Mouse (Mus musculus) heart, postnatal 0 days (tissue): Measurements from ENCODE around the gene Sos1. TPM values are rescaled to one million over a fixed set of nuclear protein-coding genes. Genes with fewer than 3 reads are reported as not detected.
A peak's percentile ranks its signal among the peaks of the same experiment; 100 is the strongest.
"Not testable (repeated sequence)": the region's sequence is repeated elsewhere in the genome, so short reads cannot be mapped to it uniquely, and the experiment has no call there.

Experiments used
- ATAC-seq: fragments of 200-750 bp; cut with Nextera tagmentation; 2 replicates; pipeline ENCODE4 v1.8.0; 2017; ENCODE audit warnings: low read depth, moderate number of reproducible peaks, moderate library complexity; ENCODE audit not compliant: insufficient read depth
- DNase-seq: peaks from one replicate; pipeline ENCODE4 v3.0.0-alpha.2; 2016; ENCODE audit warnings: low spot score
- H3K27ac ChIP-seq: fragments of 300-500 bp; sonication (generic); 2 replicates; pipeline ENCODE4 v1.5.1; 2014; ENCODE audit warnings: low read depth, mild to moderate bottlenecking
- H3K27me3 ChIP-seq: fragments of 300-500 bp; sonication (generic); 2 replicates; pipeline ENCODE4 v1.6.1; 2014; ENCODE audit warnings: low read length, mixed read lengths; ENCODE audit not compliant: control insufficient read depth, insufficient read depth
- H3K36me3 ChIP-seq: fragments of 300-500 bp; sonication (generic); replicated peaks from 2 replicates; pipeline ENCODE4 v1.6.1; 2014; ENCODE audit warnings: low read length, mixed read lengths; ENCODE audit not compliant: control insufficient read depth, insufficient read depth
- H3K4me1 ChIP-seq: fragments of 300-500 bp; sonication (generic); 2 replicates; pipeline ENCODE4 v1.6.1; 2014; ENCODE audit warnings: antibody characterized with exemption; ENCODE audit not compliant: control insufficient read depth, insufficient read depth
- H3K4me2 ChIP-seq: fragments of 300-500 bp; sonication (generic); 2 replicates; pipeline ENCODE4 v1.6.1; 2014; ENCODE audit warnings: low read depth, mild to moderate bottlenecking, low read length, moderate library complexity
- H3K4me3 ChIP-seq: fragments of 300-500 bp; sonication (generic); 2 replicates; pipeline ENCODE4 v1.5.1; 2014; ENCODE audit warnings: low read depth, low read length
- H3K9ac ChIP-seq: fragments of 300-500 bp; sonication (generic); replicated peaks from 2 replicates; pipeline ENCODE4 v1.6.1; 2014; ENCODE audit warnings: low read depth, low read length, mixed read lengths
- H3K9me3 ChIP-seq: fragments of 300-500 bp; sonication (generic); replicated peaks from 2 replicates; pipeline ENCODE4 v1.6.1; 2016; ENCODE audit warnings: low read length; ENCODE audit not compliant: control insufficient read depth
- CTCF ChIP-seq: IDR thresholded peaks from 2 replicates; pipeline ENCODE4 v1.5.1; 2016; ENCODE audit warnings: antibody characterized with exemption, control low read depth, low read depth
- EP300 ChIP-seq: IDR thresholded peaks from 2 replicates; pipeline ENCODE4 v1.6.1; 2016; ENCODE audit warnings: antibody characterized with exemption, low read depth
- WGBS: fragments of 180-500 bp; shearing (Covaris S2); extraction: QIAGEN DNeasy Blood & Tissue Kit; methylation state at CpG from one replicate; pipeline ENCODE4 v1.1.7; 2014; 5-methylcytosine and 5-hydroxymethylcytosine counted together
- polyA plus RNA-seq: library from polyadenylated mRNA; unstranded; fragments of >200 nt; fragmentation: Nextera tagmentation; extraction: Ambion mirVana; gene quantifications from 2 replicates; pipeline ENCODE4 v1.2.1, GENCODE M21; 2015
- total RNA-seq: library from RNA; depleted of rRNA; stranded (reverse); fragments of >200 nt; gene quantifications from 2 replicates; pipeline ENCODE4 v1.2.3, GENCODE M21; 2014; ENCODE audit warnings: low replicate concordance

Gene Sos1
- total and polyA plus RNA-seq, 2 experiments from 2014 or later = 1.8 to 6.6 TPM

GRCm38 (mm10) chr17:80385671-80386070 is 94.6 kb downstream of the Sos1 start:
- WGBS = 37% methylated on average over 1 of the region's 1 CpGs
- no peak for TF ChIP-seq EP300
- no peak for TF ChIP-seq CTCF
- no peak for ATAC-seq

GRCm38 (mm10) chr17:80378386-80378785 is 101.9 kb downstream of the Sos1 start:
- H3K27me3 ChIP-seq, H3K9ac ChIP-seq, H3K36me3 ChIP-seq, DNase-seq, H3K4me3 ChIP-seq, H3K4me1 ChIP-seq, H3K4me2 ChIP-seq, H3K9me3 ChIP-seq, ATAC-seq, H3K27ac ChIP-seq: not testable (repeated sequence)

More at GRCm38 (mm10) chr17:80385671-80386070, 94.6 kb downstream of the Sos1 start:
- Histone ChIP-seq H3K36me3 (no peaks in the 10 kb centered on the region), H3K4me3 (no peak overlapping the region), H3K9ac (no peak overlapping the region), H3K27me3 (no peaks in the 10 kb centered on the region), H3K4me1 (no peaks in the 10 kb centered on the region), H3K27ac (no peak overlapping the region), H3K9me3 (no peaks in the 10 kb centered on the region), H3K4me2 (no peak overlapping the region)
- DNase-seq = no peak

- H3K4me2 ChIP-seq = peak overlapping the region; percentile 79
- no peaks in the 10 kb centered on the region for H3K27me3 ChIP-seq
- 26% methylated on average over 29 of the region's 29 CpGs for WGBS
- TF ChIP-seq CTCF (no peak), EP300 (no peak)
- H3K4me3 ChIP-seq = peak overlapping the region; percentile 55
- no peaks in the 10 kb centered on the region for H3K9me3 ChIP-seq
- H3K9ac ChIP-seq = peak overlapping the region; percentile 68
- ATAC-seq (peak; percentile 64), DNase-seq (peak; percentile 14)
- no peaks in the 10 kb centered on the region for H3K36me3 ChIP-seq
- no peaks in the 10 kb centered on the region for H3K4me1 ChIP-seq
- peak overlapping the region; percentile 71 for H3K27ac ChIP-seq
These were observed 106.5 kb downstream of the Sos1 start for GRCm38 (mm10) chr17:80373726-80374096.

GRCm38 (mm10) chr17:80372989-80373725 is 107.1 kb downstream of the Sos1 start, which contains the start of gene Gm10190:
Gm10190 (minus strand) TSS chr17:80373541.
- DNase-seq (peak; percentile 91), ATAC-seq (peak; percentile 99)
- no peaks in the 10 kb centered on the region for H3K36me3 ChIP-seq
- peak within 1 kb of the TSS; percentile 71 for H3K27ac ChIP-seq
- H3K4me3 ChIP-seq = peak within 1 kb of the TSS; percentile 55
- no peaks in the 10 kb centered on the region for H3K27me3 ChIP-seq
- 3% methylated on average over 92 of the region's 102 CpGs for WGBS
- no peaks in the 10 kb centered on the region for H3K9me3 ChIP-seq
- TF ChIP-seq CTCF = no peak
- no peak for TF ChIP-seq EP300
- no peaks in the 10 kb centered on the region for H3K4me1 ChIP-seq
- peak within 1 kb of the TSS; percentile 68 for H3K9ac ChIP-seq
- H3K4me2 ChIP-seq = peak within 1 kb of the TSS; percentile 79

DNA sequence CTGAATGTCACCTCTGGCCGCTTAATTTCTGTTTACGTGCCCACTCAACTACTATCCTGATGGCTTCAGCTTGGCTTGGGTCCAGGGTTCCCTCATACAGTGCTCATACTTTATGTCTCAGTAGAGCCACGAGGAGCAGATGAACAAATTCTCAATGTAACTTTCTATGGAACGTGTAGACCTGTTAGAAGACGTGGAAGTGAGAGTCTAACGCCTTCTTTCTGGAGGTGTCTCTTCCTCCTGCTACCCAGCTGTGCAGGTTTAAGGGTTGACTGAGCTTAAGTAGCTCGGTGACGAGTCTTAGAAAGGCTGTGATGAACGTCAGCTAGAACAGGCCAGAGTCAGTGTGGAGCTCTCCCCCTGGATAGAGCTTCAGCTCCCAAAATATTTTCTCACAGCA is 111.6 kb downstream of the Sos1 start:
- Histone ChIP-seq H3K4me2 (no peak overlapping the region), H3K4me3 (no peak overlapping the region), H3K9me3 (no peaks in the 10 kb centered on the region), H3K4me1 (no peaks in the 10 kb centered on the region), H3K9ac (no peak overlapping the region), H3K27me3 (no peaks in the 10 kb centered on the region), H3K36me3 (no peaks in the 10 kb centered on the region), H3K27ac (no peak overlapping the region)
- WGBS = 70% methylated on average over 9 of the region's 9 CpGs
- TF ChIP-seq CTCF (no peak), EP300 (no peak)
- DNase-seq = no peak
- no peak for ATAC-seq

DNA sequence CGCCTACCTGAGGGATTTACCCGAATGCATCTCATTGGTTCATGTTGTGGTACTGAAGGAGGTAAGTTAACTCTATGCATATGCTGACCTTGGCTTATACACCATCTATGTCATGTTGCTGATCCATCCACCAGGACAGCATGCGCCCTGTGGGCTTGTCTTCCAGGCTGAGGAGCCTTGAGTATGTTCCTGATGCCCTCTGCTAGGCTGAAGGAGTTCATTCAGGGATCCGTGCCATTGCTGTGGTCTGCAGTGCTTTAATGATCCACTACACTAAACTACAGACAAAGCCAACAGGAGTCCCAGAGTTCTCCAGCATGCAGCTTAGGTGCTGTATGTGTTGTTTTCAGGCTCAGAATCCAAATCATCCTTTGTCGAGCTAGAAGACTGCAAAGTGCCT is 113.0 kb downstream of the Sos1 start:
- H3K27me3 ChIP-seq = no peaks in the 10 kb centered on the region
- no peaks in the 10 kb centered on the region for H3K36me3 ChIP-seq
- WGBS = 79% methylated on average over 5 of the region's 5 CpGs
- no peaks in the 10 kb centered on the region for H3K9me3 ChIP-seq
- ATAC-seq = no peak
- H3K4me1 ChIP-seq = no peaks in the 10 kb centered on the region
- TF ChIP-seq EP300 = no peak
- no peak overlapping the region for H3K4me3 ChIP-seq
- H3K9ac ChIP-seq = no peak overlapping the region
- H3K27ac ChIP-seq = no peak overlapping the region
- no peak overlapping the region for H3K4me2 ChIP-seq
- DNase-seq = no peak
